Mouse (Mus musculus): ENCODE measurements around the gene Acsl3.

GRCm38 (mm10) chr1:78640871-78641270 lies 16.8 kb upstream of the Acsl3 start:
- TF ChIP-seq POLR2A (IDR thresholded peaks at IDR 0.05; ENCODE audit: borderline replicate concordance, extremely low read depth, insufficient read depth, insufficient read length, poor library complexity, severe bottlenecking) (no peak), CTCF (IDR thresholded peaks at IDR 0.05; ENCODE audit: borderline replicate concordance, extremely low read depth, insufficient read depth, insufficient read length) (no peak)
